Mouse (Mus musculus) retina, postnatal 7 days (tissue): ENCODE measurements around the gene Olfr91.
"Not testable (repeated sequence)": the region's sequence is repeated elsewhere in the genome, so short reads cannot be mapped to it uniquely, and the experiment has no call there.

Experiments used
- DNase-seq: peaks from one replicate; pipeline ENCODE4 v3.0.0-alpha.2; 2012; ENCODE audit warnings: low read depth, low spot score

Gene Olfr91

DNA sequence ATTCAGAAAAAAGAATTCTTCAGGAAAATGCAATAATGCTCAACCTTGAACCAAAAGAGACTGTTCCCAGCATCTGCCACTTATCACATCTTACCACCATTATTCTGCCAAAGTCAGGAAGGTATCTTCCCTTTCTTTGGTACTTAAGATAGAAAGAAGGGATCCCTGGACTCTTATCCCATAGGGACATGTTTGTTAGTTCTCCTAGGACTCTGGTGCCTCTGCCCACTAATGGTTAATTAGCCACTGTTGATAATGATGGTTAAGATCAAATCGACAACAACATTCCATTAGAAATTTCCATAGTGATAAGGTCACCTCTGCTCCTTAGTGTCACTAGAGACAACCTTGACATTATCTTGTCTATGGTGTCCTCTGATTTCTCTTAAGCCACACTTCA lies at the start of gene Olfr91:
Gene Olfr91, minus strand, starts transcription at position 101 of the 400 bp plus-strand sequence.
- no peak for DNase-seq

DNA sequence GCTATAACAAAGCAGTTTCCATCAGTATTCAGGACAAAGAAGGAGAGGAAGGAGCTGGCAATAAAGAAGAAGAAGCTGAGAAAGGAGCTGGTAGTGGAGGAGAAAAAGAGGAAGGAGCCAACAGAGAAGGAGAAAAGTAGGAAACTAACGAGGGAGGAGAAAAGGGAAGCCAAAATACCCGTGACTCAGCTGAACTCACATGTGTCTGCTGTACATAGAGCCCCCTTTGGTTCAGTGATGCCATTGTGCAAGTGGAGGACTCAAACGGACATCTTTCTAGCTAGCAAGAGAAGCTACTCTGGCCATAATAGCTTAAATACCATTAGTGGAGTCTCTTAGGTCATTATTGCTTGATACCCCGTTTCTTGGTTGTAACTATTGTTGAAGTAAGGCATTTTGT lies 33.3 kb upstream of the Olfr91 start:
- DNase-seq = not testable (repeated sequence)

DNA sequence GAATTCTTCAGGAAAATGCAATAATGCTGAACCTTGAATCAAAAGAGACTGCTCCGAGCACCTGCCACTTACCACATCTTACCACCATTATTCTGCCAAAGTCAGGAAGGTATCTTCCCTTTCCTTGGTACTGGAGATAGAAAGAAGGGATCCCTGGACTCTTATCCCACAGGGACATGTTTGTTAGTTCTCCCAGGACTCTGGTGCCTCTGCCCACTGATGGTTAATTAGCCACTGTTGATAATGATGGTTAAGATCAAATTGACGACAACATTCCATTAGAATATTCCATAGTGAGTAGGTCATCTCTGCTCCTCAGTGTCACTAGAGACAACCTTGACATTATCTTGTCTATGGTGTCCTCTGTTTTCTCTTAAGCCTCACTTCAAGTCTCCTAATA lies 21.9 kb upstream of the Olfr91 start, which contains the start of gene Olfr92:
Gene Olfr92, minus strand, starts transcription at position 101 of the 400 bp plus-strand sequence.
- DNase-seq = no peak

- no peak for DNase-seq
Measured at GRCm38 (mm10) chr17:37093289-37093688, 4.8 kb downstream of the Olfr91 start.

GRCm38 (mm10) chr17:37092198-37092597 lies 5.9 kb downstream of the Olfr91 start:
- no peak for DNase-seq

DNA sequence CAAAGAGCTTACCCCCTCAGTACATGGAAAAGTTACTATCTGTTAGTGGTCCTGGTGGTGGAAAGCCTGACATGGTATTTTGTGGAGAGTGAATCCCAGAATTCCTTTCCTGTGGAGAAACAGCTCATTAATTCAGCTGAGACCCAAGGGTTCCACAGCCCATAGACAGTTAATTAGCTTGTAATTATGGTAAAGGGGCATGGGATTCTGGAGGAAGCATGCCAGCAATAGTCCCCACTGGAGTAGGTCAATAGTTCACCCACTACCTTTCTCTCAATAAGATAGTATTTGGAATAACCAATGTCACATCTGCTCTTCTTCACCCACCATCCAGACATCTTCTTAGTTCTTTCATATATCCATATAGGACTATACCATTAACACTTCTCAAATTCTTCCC lies 9.7 kb downstream of the Olfr91 start, which contains the start of gene Olfr90:
Gene Olfr90, minus strand, starts transcription at position 101 of the 400 bp plus-strand sequence.
- DNase-seq = no peak

DNA sequence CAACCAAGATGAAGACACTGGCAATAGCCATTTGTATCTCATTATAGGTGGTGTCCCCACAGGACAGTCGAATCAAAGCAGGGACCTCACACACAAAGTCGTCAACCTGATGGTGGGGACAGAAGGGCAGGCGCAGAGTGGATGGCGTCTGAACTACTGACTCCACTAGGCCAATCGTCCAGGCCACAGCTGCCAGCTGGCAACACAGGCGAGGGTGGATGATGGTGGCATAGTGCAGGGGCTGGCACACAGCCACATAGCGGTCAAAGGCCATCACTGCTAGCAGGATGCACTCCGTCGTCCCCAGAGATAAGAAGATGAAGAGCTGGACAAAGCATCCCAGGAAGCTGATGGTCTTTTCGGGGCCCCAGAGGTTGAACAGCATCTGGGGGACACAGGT lies 12.5 kb downstream of the Olfr91 start:
- no peak for DNase-seq

GRCm38 (mm10) chr17:37084632-37085031 lies 13.4 kb downstream of the Olfr91 start:
- DNase-seq = no peak

DNA sequence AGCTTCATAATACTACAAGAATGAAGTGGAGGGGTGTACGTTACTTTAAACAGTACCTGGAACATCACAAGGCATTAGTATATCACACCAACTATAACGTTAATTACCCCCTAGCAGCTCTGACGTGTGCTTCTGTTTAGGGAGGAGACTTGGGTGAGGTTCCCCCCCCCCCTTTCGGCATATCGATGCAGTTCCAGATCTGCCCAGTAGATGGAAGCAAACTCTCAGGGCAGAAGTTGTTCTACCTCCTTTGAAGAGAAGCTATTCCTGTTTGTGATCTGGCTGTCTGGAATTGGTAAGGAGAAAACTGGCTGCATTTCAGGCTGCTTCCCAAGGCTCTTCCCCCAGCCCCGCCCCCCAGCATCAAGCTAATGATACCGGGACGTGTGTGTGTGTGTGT lies 14.8 kb downstream of the Olfr91 start:
- DNase-seq = peak; percentile 68

- no peak for DNase-seq
Measured at GRCm38 (mm10) chr17:37081659-37082058, 16.4 kb downstream of the Olfr91 start.

- no peak for DNase-seq
Measured at GRCm38 (mm10) chr17:37080119-37080518, 18.0 kb downstream of the Olfr91 start.

- DNase-seq = no peak
Measured at GRCm38 (mm10) chr17:37078990-37079389, 19.1 kb downstream of the Olfr91 start.

- DNase-seq = no peak
Measured at GRCm38 (mm10) chr17:37078193-37078592, 19.9 kb downstream of the Olfr91 start.

DNA sequence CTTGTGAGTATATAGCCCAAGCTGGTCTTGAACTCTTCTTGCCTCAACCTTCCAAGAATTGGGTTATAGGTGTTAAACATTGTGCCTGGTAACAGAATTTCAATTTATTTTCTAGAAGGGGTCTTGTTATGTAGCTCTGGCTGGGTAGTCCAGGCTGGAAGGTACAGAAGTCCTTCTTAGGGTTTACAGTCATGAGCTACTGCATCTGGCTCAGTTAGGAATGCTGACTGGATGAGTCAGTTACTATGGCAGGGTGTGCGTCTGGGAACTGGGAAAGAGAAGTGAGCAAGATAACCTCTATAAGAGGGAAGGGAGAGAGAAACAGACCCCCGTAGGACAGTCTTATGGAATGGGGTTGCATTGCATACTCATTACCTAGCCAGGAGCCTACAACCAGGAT lies 22.3 kb downstream of the Olfr91 start:
- no peak for DNase-seq

- DNase-seq = no peak
Measured at GRCm38 (mm10) chr17:37075181-37075580, 22.9 kb downstream of the Olfr91 start.

DNA sequence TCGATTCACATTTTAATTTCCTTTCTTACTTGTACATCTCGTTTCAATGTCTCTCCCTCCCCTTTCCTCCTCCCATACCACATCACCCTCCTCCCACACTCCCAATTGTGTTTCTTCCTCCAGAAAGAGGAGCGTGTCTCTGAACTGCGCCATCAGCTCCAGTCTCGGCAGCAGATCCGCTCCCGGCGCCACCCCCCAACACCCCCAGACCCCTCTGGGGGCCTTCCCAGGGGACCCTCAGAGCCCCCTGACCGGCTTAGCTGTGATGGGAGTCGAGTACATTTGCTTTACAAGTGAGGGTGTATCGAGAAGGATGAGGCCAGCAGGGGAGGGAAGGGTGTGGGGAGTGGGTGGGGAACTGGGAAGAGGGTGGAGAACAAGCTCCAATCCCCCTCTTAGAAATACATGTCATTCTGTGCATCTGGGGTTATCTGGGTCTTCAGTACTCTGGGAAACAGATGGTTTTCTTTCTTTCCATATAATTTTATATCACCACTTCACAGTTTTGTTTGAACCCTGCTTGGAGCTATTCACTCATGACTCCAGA lies 25.3 kb downstream of the Olfr91 start:
- no peak for DNase-seq

DNA sequence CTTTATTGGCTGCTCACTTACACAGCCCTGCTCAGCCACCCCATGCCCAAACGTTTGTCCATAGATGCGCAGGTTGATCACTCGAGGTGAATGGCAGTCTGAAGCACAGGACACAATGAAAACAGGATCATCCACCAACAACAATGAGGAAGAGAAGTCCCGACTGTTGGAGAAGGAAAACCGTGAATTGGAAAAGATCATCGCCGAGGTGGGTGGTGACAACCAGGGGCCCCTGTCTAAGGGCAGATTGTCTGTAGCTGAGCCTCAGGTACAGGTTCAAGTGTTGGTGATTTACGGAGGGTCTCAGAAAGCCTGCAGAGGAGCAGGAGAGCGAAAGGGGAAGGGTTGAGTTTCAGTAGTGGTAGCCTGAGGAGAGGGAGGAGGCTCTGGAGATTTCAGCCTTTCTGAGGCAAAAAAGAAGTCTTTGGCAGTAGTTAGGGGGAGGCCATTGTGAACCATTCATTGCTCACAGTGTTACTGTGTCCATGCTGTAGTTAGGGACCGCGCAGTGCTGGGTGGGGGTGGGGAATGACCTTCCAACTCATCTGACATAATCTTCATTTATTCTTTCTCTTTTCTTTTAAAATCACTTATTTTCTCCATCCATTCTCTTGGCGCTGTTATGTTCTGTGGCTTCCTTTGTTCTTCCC lies 25.9 kb downstream of the Olfr91 start:
- no peak for DNase-seq

DNA sequence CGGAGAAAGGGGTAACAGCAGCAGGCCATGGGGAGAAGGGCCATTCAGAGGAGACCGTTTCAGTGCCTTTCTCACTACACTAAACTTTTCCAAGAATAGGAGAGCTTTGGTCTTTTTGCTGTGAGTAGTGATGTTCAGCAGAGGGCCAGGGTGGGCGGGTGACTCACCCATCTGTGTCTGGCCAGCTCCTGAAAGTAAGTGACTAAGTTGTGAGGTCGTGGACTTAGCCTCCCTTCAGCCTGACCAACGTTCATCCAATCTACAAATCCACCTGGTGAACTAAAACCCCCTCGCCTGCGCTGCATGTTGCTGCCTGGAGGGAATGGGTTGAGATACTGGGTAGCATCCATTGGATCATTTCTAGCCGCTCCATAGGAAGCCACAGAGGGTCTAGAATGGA lies 28.0 kb downstream of the Olfr91 start:
- DNase-seq = no peak

DNA sequence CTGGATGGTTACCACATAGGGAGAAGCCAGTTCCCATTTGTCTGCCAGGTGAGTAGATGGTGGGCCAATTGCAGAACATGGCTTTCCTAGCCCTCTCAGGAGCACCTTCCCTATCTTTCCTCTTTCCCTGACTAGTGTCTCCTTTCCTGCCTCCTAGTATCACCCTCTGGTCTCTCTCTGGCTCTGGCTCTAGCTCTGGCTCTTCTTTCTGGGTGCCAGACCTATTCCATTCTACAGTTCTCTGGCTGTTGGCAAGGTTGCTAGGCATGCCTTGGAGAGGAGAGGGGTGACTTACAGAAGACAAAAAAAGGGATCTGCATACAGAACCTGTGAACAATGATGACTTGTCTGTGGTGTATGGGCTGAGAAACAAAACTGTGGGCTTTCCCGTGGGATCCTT lies 30.2 kb downstream of the Olfr91 start:
- DNase-seq = no peak

GRCm38 (mm10) chr17:37065993-37066392 lies 32.1 kb downstream of the Olfr91 start:
- DNase-seq = no peak

GRCm38 (mm10) chr17:37063686-37064495 lies 34.2 kb downstream of the Olfr91 start:
- DNase-seq = no peak

DNA sequence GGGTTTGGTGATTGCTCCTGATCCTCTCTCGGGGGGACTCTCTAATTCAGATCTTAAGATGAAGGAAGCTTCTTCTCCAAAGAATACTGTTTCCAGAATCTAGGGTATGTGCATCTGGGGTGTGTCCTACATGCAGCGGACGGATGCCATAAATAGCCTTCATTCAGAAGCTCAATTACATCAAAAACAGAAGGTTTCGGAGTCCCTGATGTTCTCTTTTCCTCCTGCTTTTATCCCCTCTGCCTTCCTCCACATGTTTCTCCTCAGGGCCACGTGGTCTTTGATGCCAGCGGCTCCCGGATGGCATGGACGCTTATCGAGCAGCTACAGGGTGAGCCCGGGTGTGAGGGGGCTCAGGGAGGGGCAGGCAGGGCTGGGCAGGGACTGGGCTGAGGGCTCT lies 35.0 kb downstream of the Olfr91 start:
- no peak for DNase-seq
